8 mouse cellular contexts compared by ENCODE assay signal in genomic region chr5:140607836-140608633, GRCm38 (mm10). TPM values are rescaled to one million over a fixed set of nuclear protein-coding genes. Genes with fewer than 3 reads are reported as not detected.
DNase-seq lines count a peak whose midpoint lies in the region; ATAC-seq and TF ChIP-seq lines count a peak whose summit lies in the region.

No protein-coding gene starts in this region.

- peak overlapping the region; percentile 90 for H3K27ac ChIP-seq in layer of hippocampus, adult 2 months
- H3K27ac ChIP-seq in hindbrain, embryonic 11.5 days (ENCODE audit: low read depth, low read length), result peak overlapping the region; percentile 98

- peak overlapping the region; percentile 67 for H3K4me3 ChIP-seq in layer of hippocampus, adult 2 months
- peak overlapping the region; percentile 56 for H3K4me3 ChIP-seq in hindbrain, embryonic 11.5 days (ENCODE audit: low read depth, low read length)

- H3K36me3 ChIP-seq in hindbrain, embryonic 11.5 days (ENCODE audit: control insufficient read depth, insufficient read depth, low read length), result peaks cover 4% of the 10 kb centered on the region

- H3K27me3 ChIP-seq in hindbrain, embryonic 11.5 days (ENCODE audit: control insufficient read depth, insufficient read depth, low read length), result peaks cover 3% of the 10 kb centered on the region; the same call in 1 of the 2 replicates

- H3K9me3 ChIP-seq in hindbrain, embryonic 11.5 days (ENCODE audit: control insufficient read depth, low read length), result no peaks in the 10 kb centered on the region

- DNase-seq in layer of hippocampus, adult 2 months (ENCODE audit: low spot score in 2 of 2), result no peak
- DNase-seq in layer of hippocampus, postnatal 36 days, result no peak
- DNase-seq in adipocyte (ENCODE audit: low spot score), result peak; percentile 55
- peak; percentile 58 for DNase-seq in hindbrain, embryonic 11.5 days (ENCODE audit: low spot score)
- DNase-seq in lung, postnatal 10 days, result peak; percentile 55
- no peak for DNase-seq in layer of hippocampus, postnatal 25 days (ENCODE audit: extremely low spot score in 1 of 2, low spot score in 1 of 2)
- no peak for DNase-seq in cerebellum, adult 8-10 months

- ATAC-seq in hindbrain, embryonic 11.5 days (ENCODE audit: low FRiP score), result no peak
- no peak for ATAC-seq in granulocyte monocyte progenitor cell, adult 5-6 weeks (replicated peaks; ENCODE audit: poor library complexity, severe bottlenecking)

- H3K4me2 ChIP-seq in hindbrain, embryonic 11.5 days (replicated peaks; ENCODE audit: low read depth, low read length), result peak overlapping the region; percentile 83

- H3K4me1 ChIP-seq in hindbrain, embryonic 11.5 days (replicated peaks; ENCODE audit: control insufficient read depth, insufficient read depth, low read length), result peaks cover 34% of the 10 kb centered on the region

- H3K9ac ChIP-seq in hindbrain, embryonic 11.5 days (ENCODE audit: low read depth, low read length), result peak overlapping the region; percentile 80

- WGBS in hindbrain, embryonic 11.5 days, result under 1% methylated on average over 16 of the region's 17 CpGs

- TF ChIP-seq CTCF in layer of hippocampus, adult 2 months (conservative IDR thresholded peaks at IDR 0.05), result no peak

RNA-seq across cellular contexts. Expression of gene Lfng, which starts 0.9 kb away (rescaled TPM):
- total RNA-seq in layer of hippocampus, adult 2 months (2021), result 10 to 100 TPM; 23.9 to 24.8 TPM
- 10 to 100 TPM; 20.3 to 30.8 TPM for total RNA-seq in layer of hippocampus, postnatal 36 days (2021)
- 34.1 and 38.8 TPM in 2 replicates for polyA plus RNA-seq in hindbrain, embryonic 11.5 days (2014; fragmentation: Nextera tagmentation; extraction: Ambion mirVana)
- total RNA-seq in layer of hippocampus, postnatal 25 days (2021), result 10 to 100 TPM; 20.0 to 29.8 TPM
- 8.2 and 9.9 TPM in 2 replicates for total RNA-seq in granulocyte monocyte progenitor cell, adult 5-6 weeks (2014; fragmentation: Nextera tagmentation)
- 1.9 and 14.6 TPM in 2 replicates for total RNA-seq in granulocyte monocyte progenitor cell, adult 5-6 weeks (2017)

RNA-seq across cellular contexts. Expression of gene Ttyh3, which starts 40.8 kb away (rescaled TPM):
- total RNA-seq in layer of hippocampus, adult 2 months (2021), result 100 to 1,000 TPM; 187 to 201 TPM
- 100 to 1,000 TPM; 191 to 221 TPM for total RNA-seq in layer of hippocampus, postnatal 36 days (2021)
- 52.9 and 53.1 TPM in 2 replicates for polyA plus RNA-seq in hindbrain, embryonic 11.5 days (2014; fragmentation: Nextera tagmentation; extraction: Ambion mirVana)
- total RNA-seq in layer of hippocampus, postnatal 25 days (2021), result 100 to 1,000 TPM; 247 to 262 TPM
- 42.0 and 47.9 TPM in 2 replicates for total RNA-seq in granulocyte monocyte progenitor cell, adult 5-6 weeks (2014; fragmentation: Nextera tagmentation)
- 8.7 and 9.2 TPM in 2 replicates for total RNA-seq in granulocyte monocyte progenitor cell, adult 5-6 weeks (2017)

RNA-seq across cellular contexts. Expression of gene Grifin, which starts 43.2 kb away (rescaled TPM):
- not detected for total RNA-seq in layer of hippocampus, adult 2 months (2021)
- total RNA-seq in layer of hippocampus, postnatal 36 days (2021), result under 1 TPM in 1 of 2 experiments, not detected in 1; 0.62 TPM
- polyA plus RNA-seq in hindbrain, embryonic 11.5 days (2014; fragmentation: Nextera tagmentation; extraction: Ambion mirVana), result not detected in 2 replicates
- not detected for total RNA-seq in layer of hippocampus, postnatal 25 days (2021)
- total RNA-seq in granulocyte monocyte progenitor cell, adult 5-6 weeks (2014; fragmentation: Nextera tagmentation), result not detected in 2 replicates
- total RNA-seq in granulocyte monocyte progenitor cell, adult 5-6 weeks (2017), result not detected in 2 replicates

Comparison
In these comparisons a context has a peak if more than half of its experiments do, and no peak if none do; other contexts are left out.
1. DNase-seq: peak in adipocyte (single experiment), hindbrain, embryonic 11.5 days (single experiment) and lung, postnatal 10 days (single experiment); none in layer of hippocampus, adult 2 months (0 of 2), layer of hippocampus, postnatal 36 days (0 of 2), layer of hippocampus, postnatal 25 days (0 of 2) and cerebellum, adult 8-10 months (single experiment).